In genomic region chr8:84956768-84957167, GRCm38 (mm10) we compare ENCODE assay signal across 10 mouse cellular contexts. TPM values are rescaled to one million over a fixed set of nuclear protein-coding genes. Genes with fewer than 3 reads are reported as not detected.
A peak's percentile ranks its signal among the peaks of the same experiment; 100 is the strongest.
DNase-seq lines count a peak whose midpoint lies in the region; ATAC-seq and TF ChIP-seq lines count a peak whose summit lies in the region.
"Had no signal": no experiment of that assay in that cellular context is flagged by ENCODE, and none has a peak within 500 bp of the region (broad histone marks: within the 10 kb centered on the region; RNA-seq: fewer than 3 reads in every experiment).

No protein-coding gene starts in this region.

- no peaks in the 10 kb centered on the region for H3K9me3 ChIP-seq in heart, postnatal 0 days (replicated peaks; ENCODE audit: control insufficient read depth, low read length)
- H3K9me3 ChIP-seq in embryonic facial prominence, embryonic 11.5 days (replicated peaks; ENCODE audit: control insufficient read depth, low read length) = no peaks in the 10 kb centered on the region
- no peaks in the 10 kb centered on the region for H3K9me3 ChIP-seq in neural tube, embryonic 11.5 days (ENCODE audit: control insufficient read depth, low read length)

- H3K9ac ChIP-seq in heart, postnatal 0 days (replicated peaks; ENCODE audit: low read depth, low read length) = no peak overlapping the region
- no peak overlapping the region for H3K9ac ChIP-seq in embryonic facial prominence, embryonic 11.5 days (replicated peaks; ENCODE audit: low read length)
- no peak overlapping the region for H3K9ac ChIP-seq in neural tube, embryonic 11.5 days (ENCODE audit: low read length)

- no peak overlapping the region for H3K27ac ChIP-seq in heart, postnatal 0 days (ENCODE audit: low read depth)
- no peak overlapping the region for H3K27ac ChIP-seq in embryonic facial prominence, embryonic 11.5 days (replicated peaks; ENCODE audit: low read depth, low read length)
- H3K27ac ChIP-seq in neural tube, embryonic 11.5 days (ENCODE audit: low read depth, low read length) = no peak overlapping the region

- DNase-seq in heart, postnatal 0 days (ENCODE audit: low spot score) = peak; percentile 43
- no peak for DNase-seq in heart, postnatal 25 days (ENCODE audit: low spot score)
- DNase-seq in B cell, adult 2 months = peak; percentile 88 to 90
- peak; percentile 58 for DNase-seq in adrenal gland, postnatal 25 days
- peak; percentile 83 for DNase-seq in embryonic facial prominence, embryonic 11.5 days (ENCODE audit: low spot score)
- peak; percentile 73 to 84 for DNase-seq in left cerebral cortex, postnatal 25 days (ENCODE audit: low spot score in 2 of 2)
- DNase-seq in neural tube, embryonic 11.5 days (ENCODE audit: low spot score) = peak; percentile 74
- peak; percentile 76 for DNase-seq in thymus, postnatal 25 days

- TF ChIP-seq CTCF in heart, postnatal 0 days (IDR thresholded peaks at IDR 0.05; ENCODE audit: low read depth) = peak; percentile 74

- no peak overlapping the region for H3K4me2 ChIP-seq in heart, postnatal 0 days (ENCODE audit: low read depth, low read length)
- H3K4me2 ChIP-seq in embryonic facial prominence, embryonic 11.5 days (ENCODE audit: low read depth, low read length) = no peak overlapping the region
- no peak overlapping the region for H3K4me2 ChIP-seq in neural tube, embryonic 11.5 days (ENCODE audit: low read depth)

- WGBS in heart, postnatal 0 days = 57% methylated on average over 2 of the region's 2 CpGs
- 37% methylated on average over 2 of the region's 2 CpGs for WGBS in embryonic facial prominence, embryonic 11.5 days
- WGBS in neural tube, embryonic 11.5 days = 53% methylated on average over 2 of the region's 2 CpGs

- intact Hi-C loops in heart, postnatal 25 days (cut with DNase I) = no loop called here
- intact Hi-C loops in left cerebral cortex, postnatal 25 days (cut with DNase I) = loop anchor here (5.0 kb wide), 1 partner anchor 39 kb away; no protein-coding TSS in a partner anchor

- TF ChIP-seq EP300 in heart, postnatal 0 days (IDR thresholded peaks at IDR 0.05; ENCODE audit: low read depth) = no peak

- no peaks in the 10 kb centered on the region for H3K4me1 ChIP-seq in heart, postnatal 0 days (ENCODE audit: control insufficient read depth, insufficient read depth)
- no peaks in the 10 kb centered on the region for H3K4me1 ChIP-seq in embryonic facial prominence, embryonic 11.5 days (ENCODE audit: control insufficient read depth, insufficient read depth, low read length)
- H3K4me1 ChIP-seq in neural tube, embryonic 11.5 days (ENCODE audit: control insufficient read depth, insufficient read depth, low read length) = no peaks in the 10 kb centered on the region

- no peak for ATAC-seq in heart, postnatal 0 days (ENCODE audit: insufficient read depth, low read depth)
- no peak for ATAC-seq in embryonic facial prominence, embryonic 11.5 days (replicated peaks; ENCODE audit: insufficient number of reproducible peaks, low FRiP score, low TSS enrichment, low read depth)
- ATAC-seq in neural tube, embryonic 11.5 days (ENCODE audit: insufficient read depth, low FRiP score, low TSS enrichment) = no peak

- peaks cover 13% of the 10 kb centered on the region; the same call in 1 of the 2 replicates for H3K36me3 ChIP-seq in heart, postnatal 0 days (replicated peaks; ENCODE audit: control insufficient read depth, insufficient read depth, low read length)
- H3K36me3 ChIP-seq in embryonic facial prominence, embryonic 11.5 days (replicated peaks; ENCODE audit: control insufficient read depth, insufficient read depth, low read depth, low read length) = no peaks in the 10 kb centered on the region; the same call in 1 of the 2 replicates
- no peaks in the 10 kb centered on the region for H3K36me3 ChIP-seq in neural tube, embryonic 11.5 days (ENCODE audit: control insufficient read depth, insufficient read depth, low read length)

- H3K4me3 ChIP-seq in heart, postnatal 0 days (ENCODE audit: low read depth, low read length) = no peak overlapping the region
- no peak overlapping the region for H3K4me3 ChIP-seq in embryonic facial prominence, embryonic 11.5 days (ENCODE audit: low read depth, low read length)
- no peak overlapping the region for H3K4me3 ChIP-seq in neural tube, embryonic 11.5 days (ENCODE audit: low read depth, low read length)

- H3K27me3 ChIP-seq in heart, postnatal 0 days (ENCODE audit: control insufficient read depth, insufficient read depth, low read length) = 0 out of 2 replicates have a peak, but pooled peaks cover 6% of the 10 kb centered on the region
- peaks cover 4% of the 10 kb centered on the region for H3K27me3 ChIP-seq in embryonic facial prominence, embryonic 11.5 days (ENCODE audit: control insufficient read depth, insufficient read depth, low read length)
- H3K27me3 ChIP-seq in neural tube, embryonic 11.5 days (ENCODE audit: control insufficient read depth, insufficient read depth, low read length) = 0 out of 2 replicates have a peak, but pooled peaks cover 4% of the 10 kb centered on the region

RNA-seq across cellular contexts. Expression of gene Rtbdn, which starts 10.0 kb away (rescaled TPM):
- not detected in 2 replicates for total RNA-seq in heart, postnatal 0 days (2014; rRNA removed; ENCODE audit: low replicate concordance)
- polyA plus RNA-seq in heart, postnatal 0 days (2015; fragmentation: Nextera tagmentation; extraction: Ambion mirVana) = 0.10 TPM in 1 of 2 replicates, not detected in the other
- not detected for total RNA-seq in heart, postnatal 25 days (2021)
- not detected in 2 replicates for total RNA-seq in adrenal gland, postnatal 25 days (2021)
- polyA plus RNA-seq in embryonic facial prominence, embryonic 11.5 days (2014; fragmentation: Nextera tagmentation; extraction: Ambion mirVana) = not detected in 2 replicates
- 1 to 10 TPM in 1 of 2 experiments, under 1 TPM in 1; 0.71 to 1.1 TPM for total RNA-seq in left cerebral cortex, postnatal 25 days (2021)
- 0.25 TPM in 1 of 2 replicates, not detected in the other for polyA plus RNA-seq in neural tube, embryonic 11.5 days (2014; fragmentation: Nextera tagmentation; extraction: Ambion mirVana)

RNA-seq across cellular contexts. Expression of gene Gm49661, which starts 12.5 kb away (rescaled TPM):
- not detected in 2 replicates for total RNA-seq in heart, postnatal 0 days (2014; rRNA removed; ENCODE audit: low replicate concordance)
- not detected in 2 replicates for polyA plus RNA-seq in heart, postnatal 0 days (2015; fragmentation: Nextera tagmentation; extraction: Ambion mirVana)
- not detected for total RNA-seq in heart, postnatal 25 days (2021)
- total RNA-seq in adrenal gland, postnatal 25 days (2021) = 4.4 TPM in 1 of 2 replicates, not detected in the other
- polyA plus RNA-seq in embryonic facial prominence, embryonic 11.5 days (2014; fragmentation: Nextera tagmentation; extraction: Ambion mirVana) = not detected in 2 replicates
- 1 to 10 TPM in 1 of 2 experiments, not detected in 1; 3.5 TPM for total RNA-seq in left cerebral cortex, postnatal 25 days (2021)
- polyA plus RNA-seq in neural tube, embryonic 11.5 days (2014; fragmentation: Nextera tagmentation; extraction: Ambion mirVana) = not detected in 2 replicates
- total RNA-seq: left cerebral cortex, postnatal 10 days had no signal
- polyA plus RNA-seq: stomach, embryonic 16.5 days had no signal

RNA-seq across cellular contexts. Expression of gene Prdx2, which starts 12.6 kb away (rescaled TPM):
- 647 and 809 TPM in 2 replicates for total RNA-seq in heart, postnatal 0 days (2014; rRNA removed; ENCODE audit: low replicate concordance)
- 758 and 782 TPM in 2 replicates for polyA plus RNA-seq in heart, postnatal 0 days (2015; fragmentation: Nextera tagmentation; extraction: Ambion mirVana)
- 100 to 1,000 TPM; 650 to 659 TPM for total RNA-seq in heart, postnatal 25 days (2021)
- 496 and 624 TPM in 2 replicates for total RNA-seq in adrenal gland, postnatal 25 days (2021)
- 1,219 and 1,316 TPM in 2 replicates for polyA plus RNA-seq in embryonic facial prominence, embryonic 11.5 days (2014; fragmentation: Nextera tagmentation; extraction: Ambion mirVana)
- 100 to 1,000 TPM; 340 to 356 TPM for total RNA-seq in left cerebral cortex, postnatal 25 days (2021)
- polyA plus RNA-seq in neural tube, embryonic 11.5 days (2014; fragmentation: Nextera tagmentation; extraction: Ambion mirVana) = 1,335 and 1,358 TPM in 2 replicates

RNA-seq across cellular contexts. Expression of gene Rnaseh2a, which starts 12.8 kb away (rescaled TPM):
- 57.9 and 76.4 TPM in 2 replicates for total RNA-seq in heart, postnatal 0 days (2014; rRNA removed; ENCODE audit: low replicate concordance)
- polyA plus RNA-seq in heart, postnatal 0 days (2015; fragmentation: Nextera tagmentation; extraction: Ambion mirVana) = 52.6 and 57.3 TPM in 2 replicates
- total RNA-seq in heart, postnatal 25 days (2021) = 10 to 100 TPM; 45.2 to 48.2 TPM
- 101 and 159 TPM in 2 replicates for total RNA-seq in adrenal gland, postnatal 25 days (2021)
- polyA plus RNA-seq in embryonic facial prominence, embryonic 11.5 days (2014; fragmentation: Nextera tagmentation; extraction: Ambion mirVana) = 109 and 137 TPM in 2 replicates
- 10 to 100 TPM; 40.7 to 42.2 TPM for total RNA-seq in left cerebral cortex, postnatal 25 days (2021)
- 92.9 and 116 TPM in 2 replicates for polyA plus RNA-seq in neural tube, embryonic 11.5 days (2014; fragmentation: Nextera tagmentation; extraction: Ambion mirVana)

RNA-seq across cellular contexts. Expression of gene Mast1, which starts 19.6 kb away (rescaled TPM):
- total RNA-seq in heart, postnatal 0 days (2014; rRNA removed; ENCODE audit: low replicate concordance) = 0.08 TPM in 1 of 2 replicates, not detected in the other
- polyA plus RNA-seq in heart, postnatal 0 days (2015; fragmentation: Nextera tagmentation; extraction: Ambion mirVana) = 0.05 TPM in 1 of 2 replicates, not detected in the other
- under 1 TPM; 0.08 to 0.14 TPM for total RNA-seq in heart, postnatal 25 days (2021)
- total RNA-seq in adrenal gland, postnatal 25 days (2021) = 1.3 and 3.0 TPM in 2 replicates
- polyA plus RNA-seq in embryonic facial prominence, embryonic 11.5 days (2014; fragmentation: Nextera tagmentation; extraction: Ambion mirVana) = 2.8 and 3.9 TPM in 2 replicates
- 10 to 100 TPM; 85.7 to 90.3 TPM for total RNA-seq in left cerebral cortex, postnatal 25 days (2021)
- polyA plus RNA-seq in neural tube, embryonic 11.5 days (2014; fragmentation: Nextera tagmentation; extraction: Ambion mirVana) = 13.8 and 14.6 TPM in 2 replicates
